Mouse (Mus musculus) brain, embryonic 14.5 days (tissue): ENCODE results near the gene Olfr351.

ENCODE experiments used
- CTCF ChIP-seq: fragments of 200-500 bp; IDR thresholded peaks from 2 replicates; pipeline ENCODE4 v1.5.1; 2012; ENCODE audit warnings: inconsistent platforms, mild to moderate bottlenecking, moderate library complexity, borderline replicate concordance; ENCODE audit not compliant: insufficient read depth, insufficient read length; ENCODE audit errors: extremely low read depth
- POLR2A ChIP-seq: fragments of 200-500 bp; IDR thresholded peaks from 2 replicates; pipeline ENCODE4 v1.6.1; 2012; ENCODE audit warnings: mild to moderate bottlenecking, inconsistent platforms, borderline replicate concordance; ENCODE audit not compliant: poor library complexity, insufficient read depth, insufficient read length, severe bottlenecking; ENCODE audit errors: extremely low read depth

DNA sequence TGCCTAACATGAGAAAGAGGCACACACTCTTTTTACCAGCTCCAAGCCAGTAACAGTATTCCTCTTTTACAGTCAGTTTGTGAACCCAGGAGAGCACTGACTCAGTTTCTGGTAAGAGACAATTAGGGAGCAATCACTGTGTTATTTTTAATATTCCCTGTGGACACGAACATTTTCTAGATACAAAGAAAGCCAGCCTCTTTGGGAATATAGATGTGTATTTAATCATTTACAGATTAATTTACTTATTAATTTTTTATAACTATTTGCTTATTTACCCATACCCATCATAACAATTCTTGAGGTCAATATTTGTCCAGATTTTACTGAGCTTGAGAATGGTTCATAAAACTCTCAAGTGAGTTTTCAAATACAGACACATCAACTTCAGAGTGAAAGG is 45.5 kb downstream of the Olfr351 start, which contains the start of gene Olfr3:
- TF ChIP-seq CTCF (no peak), POLR2A (no peak)
